Mouse (Mus musculus) lung, embryonic 16.5 days (tissue): ENCODE measurements around the gene Mapk8ip2. TPM values are rescaled to one million over a fixed set of nuclear protein-coding genes. Genes with fewer than 3 reads are reported as not detected.
A peak's percentile ranks its signal among the peaks of the same experiment; 100 is the strongest.
"Not testable (repeated sequence)": the region's sequence is repeated elsewhere in the genome, so short reads cannot be mapped to it uniquely, and the experiment has no call there.

Experiments
- ATAC-seq: fragments of 200-750 bp; cut with Nextera tagmentation; 2 replicates; pipeline ENCODE4 v1.8.0; 2017; ENCODE audit warnings: low read depth, mild to moderate bottlenecking, moderate library complexity
- H3K27ac ChIP-seq: fragments of 300-500 bp; sonication (generic); 2 replicates; pipeline ENCODE4 v1.5.1; 2014; ENCODE audit warnings: mild to moderate bottlenecking, control low read depth, low read length
- H3K27me3 ChIP-seq: fragments of 300-500 bp; sonication (generic); 2 replicates; pipeline ENCODE4 v1.6.1; 2014; ENCODE audit warnings: low read depth, low read length, mixed read lengths; ENCODE audit not compliant: control insufficient read depth, insufficient read depth
- H3K36me3 ChIP-seq: fragments of 300-500 bp; sonication (generic); 2 replicates; pipeline ENCODE4 v1.6.1; 2014; ENCODE audit warnings: low read length; ENCODE audit not compliant: control insufficient read depth, insufficient read depth
- H3K4me1 ChIP-seq: fragments of 300-500 bp; sonication (generic); replicated peaks from 2 replicates; pipeline ENCODE4 v1.6.1; 2014; ENCODE audit warnings: low read length, mixed read lengths; ENCODE audit not compliant: control insufficient read depth, insufficient read depth
- H3K4me2 ChIP-seq: fragments of 300-500 bp; sonication (generic); 2 replicates; pipeline ENCODE4 v1.6.1; 2014; ENCODE audit warnings: low read depth, low read length, control low read depth
- H3K4me3 ChIP-seq: fragments of 300-500 bp; sonication (generic); 2 replicates; pipeline ENCODE4 v1.5.1; 2014; ENCODE audit warnings: mild to moderate bottlenecking, low read length, control low read depth
- H3K9ac ChIP-seq: fragments of 300-500 bp; sonication (generic); 2 replicates; pipeline ENCODE4 v1.6.1; 2014; ENCODE audit warnings: low read length, control low read depth
- H3K9me3 ChIP-seq: fragments of 300-500 bp; sonication (generic); 2 replicates; pipeline ENCODE4 v1.6.1; 2016; ENCODE audit warnings: low read length; ENCODE audit not compliant: control insufficient read depth
- WGBS: fragments of 180-500 bp; shearing (Covaris S2); extraction: QIAGEN DNeasy Blood & Tissue Kit; methylation state at CpG from one replicate; pipeline ENCODE4 v1.1.7; 2014; 5-methylcytosine and 5-hydroxymethylcytosine counted together
- polyA plus RNA-seq: library from polyadenylated mRNA; unstranded; fragments of >200 nt; fragmentation: Nextera tagmentation; extraction: Ambion mirVana; gene quantifications from 2 replicates; pipeline ENCODE4 v1.2.1, GENCODE M21; 2015

Gene Mapk8ip2
- polyA plus RNA-seq, 1 experiment from 2014 or later = 0.50 TPM

DNA sequence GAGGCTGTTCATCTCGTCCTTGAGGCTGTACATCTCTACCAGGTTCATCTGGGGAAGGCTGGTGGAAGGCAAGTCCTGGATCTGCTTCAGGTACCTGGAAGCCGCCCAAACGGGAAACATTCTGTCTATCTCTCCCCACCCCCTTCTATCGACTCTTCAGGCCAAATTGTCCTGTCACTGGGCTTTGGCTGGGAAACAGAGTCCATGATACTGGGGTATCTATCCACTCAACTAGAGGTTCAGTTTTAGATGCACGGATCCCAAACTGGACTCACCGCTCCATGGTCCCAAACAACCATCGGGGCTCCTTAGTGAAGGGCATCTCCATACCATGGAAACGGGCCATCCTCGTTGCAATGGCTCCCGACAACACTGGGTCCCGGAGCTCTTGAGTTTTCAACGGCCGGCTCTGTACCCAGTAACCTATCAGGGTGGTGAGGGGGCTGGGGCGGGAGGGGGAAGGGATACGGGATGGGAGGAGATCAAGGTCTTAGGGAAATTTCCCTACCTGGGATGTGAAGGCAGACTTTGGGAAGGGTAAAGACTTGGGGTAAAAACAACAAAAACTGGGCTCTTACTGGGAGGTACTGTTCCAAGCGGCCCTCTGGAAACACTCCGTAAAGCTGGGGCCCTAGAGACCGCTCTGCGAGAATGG is 25.4 kb upstream of the Mapk8ip2 start:
- Histone ChIP-seq H3K27ac (no peak overlapping the region), H3K4me2 (peak overlapping the region; percentile 93), H3K9ac (peak overlapping the region; percentile 85; the same call in 1 of the 2 replicates), H3K36me3 (peaks cover 5% of the 10 kb centered on the region), H3K4me3 (peak overlapping the region; percentile 84), H3K27me3 (no peaks in the 10 kb centered on the region), H3K9me3 (no peaks in the 10 kb centered on the region), H3K4me1 (peaks cover 8% of the 10 kb centered on the region; the same call in 1 of the 2 replicates)
- 82% methylated on average over 19 of the region's 19 CpGs for WGBS
- no peak for ATAC-seq

DNA sequence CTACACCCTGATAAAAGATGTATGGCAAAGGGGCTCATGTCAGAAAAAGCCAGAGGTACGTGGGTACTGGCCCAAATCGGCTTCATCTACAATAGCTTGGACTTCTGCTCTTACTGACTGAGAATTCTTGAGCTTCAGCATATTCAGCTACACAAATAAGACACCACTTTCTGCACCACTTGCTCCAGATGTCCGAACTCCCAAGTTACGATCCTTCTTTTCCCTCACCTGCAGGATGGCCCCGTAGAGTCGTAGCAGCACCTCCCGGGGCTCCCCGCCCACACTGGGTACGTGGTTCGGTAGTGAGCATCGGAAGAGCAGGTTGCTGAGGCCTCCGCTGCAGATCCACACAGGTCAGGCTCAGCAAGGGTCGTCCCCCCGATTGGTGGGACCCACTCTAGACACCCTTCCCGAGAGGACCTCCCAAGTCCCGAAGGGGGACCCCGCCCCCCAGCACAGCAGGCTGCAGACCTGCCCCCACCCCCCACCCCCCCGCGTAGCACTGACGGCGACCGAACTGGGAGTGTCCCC is 24.8 kb upstream of the Mapk8ip2 start:
- ATAC-seq = peak; percentile 23

DNA sequence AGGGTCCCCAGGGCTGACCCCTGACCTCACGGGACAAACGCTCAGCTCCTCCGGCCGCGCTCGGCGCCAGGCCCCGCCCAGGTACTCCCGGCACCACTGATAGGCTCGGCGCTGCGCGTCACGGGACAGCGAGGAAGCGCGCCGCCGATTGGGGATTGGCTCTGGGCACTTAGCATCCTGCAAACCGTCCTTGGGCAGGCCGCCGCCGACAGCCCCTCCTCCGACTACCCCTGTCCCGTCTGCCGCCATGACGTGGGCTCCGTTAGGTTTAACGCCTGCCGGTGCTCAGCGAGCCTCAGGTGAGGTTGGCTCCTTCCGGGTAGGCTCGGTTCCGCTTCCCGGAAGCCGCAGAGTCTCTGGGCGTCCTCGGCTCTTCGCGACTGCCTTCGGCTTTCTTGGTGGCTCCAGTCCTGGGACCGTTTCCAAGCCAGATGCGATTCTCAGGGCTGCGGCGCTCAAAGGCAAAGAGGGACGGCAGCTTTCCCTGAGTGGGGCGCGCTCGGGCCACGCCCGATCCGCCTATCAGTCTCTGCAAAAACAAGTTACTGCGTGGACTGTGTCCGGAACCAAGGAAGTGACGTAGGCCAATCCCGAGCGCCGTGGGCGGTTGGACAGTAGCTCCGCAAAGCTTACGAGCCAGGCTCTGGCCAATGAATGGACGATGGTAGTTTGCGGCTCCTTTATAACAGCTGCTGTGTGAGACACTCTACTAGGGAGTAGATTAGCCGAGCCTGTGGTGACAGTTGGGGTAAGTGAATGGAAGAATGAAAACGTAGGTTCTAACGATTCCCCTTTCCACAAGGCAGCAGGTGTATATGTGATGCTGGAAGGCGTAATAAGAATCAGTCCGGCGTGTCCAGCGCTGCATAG is 24.1 kb upstream of the Mapk8ip2 start, which contains the start of the genes C730034F03Rik, Gm44502 and Chkb:
TSS of gene C730034F03Rik (plus strand) at position 238 of the 870 bp plus-strand sequence.
TSS of gene Gm44502 (minus strand) at position 345 of the 870 bp plus-strand sequence.
TSS of gene Chkb (minus strand) at position 557 of the 870 bp plus-strand sequence.
- H3K9me3 ChIP-seq = no peaks in the 10 kb centered on the region
- peak within 1 kb of the TSS; percentile 98 for H3K27ac ChIP-seq
- peaks cover 8% of the 10 kb centered on the region; the same call in 1 of the 2 replicates for H3K4me1 ChIP-seq
- peak; percentile 94 for ATAC-seq
- H3K4me3 ChIP-seq = peak within 1 kb of the TSS; percentile 84
- no peaks in the 10 kb centered on the region for H3K27me3 ChIP-seq
- peak within 1 kb of the TSS; percentile 85 for H3K9ac ChIP-seq
- H3K4me2 ChIP-seq = peak within 1 kb of the TSS; percentile 93
- WGBS = under 1% methylated on average over 69 of the region's 70 CpGs
- H3K36me3 ChIP-seq = peaks cover 5% of the 10 kb centered on the region

More for the DNA sequence above, 24.8 kb upstream of the Mapk8ip2 start:
- Histone ChIP-seq H3K27me3 (no peaks in the 10 kb centered on the region), H3K9me3 (no peaks in the 10 kb centered on the region), H3K4me2 (peak overlapping the region; percentile 93), H3K9ac (peak overlapping the region; percentile 85), H3K36me3 (peaks cover 5% of the 10 kb centered on the region), H3K4me3 (peak overlapping the region; percentile 84), H3K27ac (peak overlapping the region; percentile 98; the same call in 1 of the 2 replicates), H3K4me1 (peaks cover 8% of the 10 kb centered on the region; the same call in 1 of the 2 replicates)
- 3% methylated on average over 21 of the region's 22 CpGs for WGBS

DNA sequence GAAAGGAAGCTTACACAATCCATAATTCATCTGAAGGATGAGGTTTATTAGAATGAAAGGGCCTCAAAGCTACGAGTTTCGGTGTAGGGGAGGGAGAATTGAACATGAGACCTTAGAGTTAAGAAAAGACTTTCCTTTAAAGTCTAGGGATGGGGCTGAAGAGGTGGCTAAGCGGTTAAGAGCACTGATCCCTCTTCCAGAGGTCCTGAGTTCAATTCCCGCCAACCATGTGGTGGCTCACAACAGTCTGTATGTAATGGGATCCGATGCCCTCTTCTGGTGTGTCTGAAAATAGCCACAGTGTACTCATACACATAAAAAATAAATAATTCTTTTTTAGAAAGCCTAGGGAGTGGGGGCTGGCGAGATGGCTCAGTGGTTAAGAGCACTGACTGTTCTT is 23.4 kb upstream of the Mapk8ip2 start:
- H3K4me2 ChIP-seq = peak overlapping the region; percentile 93
- no peaks in the 10 kb centered on the region for H3K27me3 ChIP-seq
- H3K4me3 ChIP-seq = peak overlapping the region; percentile 84
- peak overlapping the region; percentile 85 for H3K9ac ChIP-seq
- ATAC-seq = no peak
- WGBS = 42% methylated on average over 6 of the region's 6 CpGs
- peaks cover 8% of the 10 kb centered on the region; the same call in 1 of the 2 replicates for H3K4me1 ChIP-seq
- H3K36me3 ChIP-seq = peaks cover 5% of the 10 kb centered on the region
- H3K27ac ChIP-seq = peak overlapping the region; percentile 98
- H3K9me3 ChIP-seq = no peaks in the 10 kb centered on the region

DNA sequence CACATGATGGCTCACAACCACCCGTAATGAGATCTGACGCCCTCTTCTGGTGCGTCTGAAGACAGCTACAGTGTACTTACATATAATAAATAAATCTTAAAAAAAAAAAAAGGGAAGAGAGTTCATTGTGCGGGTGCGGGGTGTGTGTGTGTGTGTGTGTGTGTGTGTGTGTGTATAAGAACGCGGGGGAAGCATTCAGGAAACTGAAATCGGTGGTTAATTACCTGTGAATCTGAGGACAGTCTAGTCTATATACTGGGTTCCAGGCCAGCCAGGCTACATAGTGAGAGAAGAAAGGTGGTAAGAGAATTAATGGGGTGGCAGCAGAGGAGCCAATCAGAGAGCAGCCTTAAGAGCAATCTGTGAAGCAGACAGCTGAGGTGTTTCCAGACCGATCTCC is 22.9 kb upstream of the Mapk8ip2 start:
- H3K27me3 ChIP-seq, H3K9ac ChIP-seq, H3K9me3 ChIP-seq, H3K4me3 ChIP-seq, H3K36me3 ChIP-seq, H3K4me2 ChIP-seq, H3K27ac ChIP-seq, ATAC-seq, H3K4me1 ChIP-seq: not testable (repeated sequence)
- 68% methylated on average over 9 of the region's 9 CpGs for WGBS

DNA sequence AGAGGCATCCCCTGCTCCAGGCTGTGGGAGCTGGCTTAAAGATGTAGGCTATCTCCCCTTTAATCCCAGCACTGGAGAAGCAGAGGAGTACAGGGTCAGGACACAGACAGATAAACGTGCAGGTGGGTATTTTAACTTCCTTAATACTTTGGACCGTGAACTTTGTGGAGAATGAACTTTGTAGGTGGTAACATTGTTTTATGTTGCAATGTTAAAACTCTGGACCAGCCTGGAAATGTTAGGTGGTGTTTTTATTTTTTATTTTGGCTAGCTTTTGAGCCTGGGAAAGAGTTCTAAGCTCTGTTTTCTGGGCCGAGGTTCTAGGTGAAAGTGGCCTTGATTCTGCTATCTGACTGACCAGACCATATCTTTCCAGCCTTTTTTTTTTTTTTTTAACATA is 22.4 kb upstream of the Mapk8ip2 start:
- Histone ChIP-seq H3K4me1 (peaks cover 8% of the 10 kb centered on the region; the same call in 1 of the 2 replicates), H3K4me2 (no peak overlapping the region), H3K36me3 (peaks cover 4% of the 10 kb centered on the region), H3K4me3 (no peak overlapping the region), H3K27me3 (no peaks in the 10 kb centered on the region), H3K27ac (no peak overlapping the region), H3K9ac (no peak overlapping the region), H3K9me3 (no peaks in the 10 kb centered on the region)
- ATAC-seq = no peak
- WGBS = 83% methylated on average over 3 of the region's 3 CpGs

DNA sequence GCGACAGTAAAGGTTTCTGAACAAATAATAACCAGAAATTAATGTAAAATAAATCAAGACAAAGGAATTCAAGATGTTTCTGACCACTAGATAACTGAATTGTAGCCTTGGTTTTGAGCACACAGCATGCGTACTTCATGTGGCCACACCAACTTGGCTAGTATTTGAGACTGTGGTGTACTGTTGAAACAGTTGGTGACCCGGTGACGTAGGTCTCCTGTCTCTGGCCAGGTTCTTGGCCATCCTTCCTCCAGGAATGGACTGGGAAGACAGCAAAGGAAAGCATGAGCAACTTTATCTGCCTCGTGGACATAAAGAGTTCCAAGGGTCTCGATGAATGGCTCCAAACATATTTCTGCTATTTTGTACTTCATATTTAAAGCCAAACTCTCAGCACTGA is 21.9 kb upstream of the Mapk8ip2 start:
- no peak overlapping the region for H3K4me2 ChIP-seq
- H3K9me3 ChIP-seq = no peaks in the 10 kb centered on the region
- no peak overlapping the region for H3K27ac ChIP-seq
- no peaks in the 10 kb centered on the region for H3K27me3 ChIP-seq
- H3K4me3 ChIP-seq = no peak overlapping the region
- 88% methylated on average over 6 of the region's 6 CpGs for WGBS
- peaks cover 8% of the 10 kb centered on the region; the same call in 1 of the 2 replicates for H3K4me1 ChIP-seq
- no peak overlapping the region for H3K9ac ChIP-seq
- peaks cover 2% of the 10 kb centered on the region; the same call in 1 of the 2 replicates for H3K36me3 ChIP-seq
- no peak for ATAC-seq

DNA sequence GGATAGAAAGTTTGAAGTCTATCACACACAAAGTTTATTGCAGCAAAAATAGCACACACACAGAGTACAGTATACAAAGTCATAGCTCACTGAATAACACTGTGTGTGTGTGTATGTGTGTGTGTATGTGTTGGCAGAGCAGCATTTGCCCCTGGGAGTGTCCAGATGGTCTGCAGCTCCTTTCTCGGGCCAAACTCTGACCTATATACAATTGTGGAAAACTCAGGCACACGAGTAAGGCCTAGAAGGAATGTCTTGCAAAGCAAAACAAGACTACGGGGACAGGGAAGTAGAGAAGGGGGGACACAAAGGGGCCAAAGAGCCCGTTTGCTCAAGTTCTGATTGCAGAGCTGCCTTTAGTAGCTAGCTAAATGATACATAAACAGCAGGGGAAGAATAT is 20.8 kb upstream of the Mapk8ip2 start:
- Histone ChIP-seq H3K4me1 (peaks cover 8% of the 10 kb centered on the region; the same call in 1 of the 2 replicates), H3K4me2 (no peak overlapping the region), H3K9ac (no peak overlapping the region), H3K27me3 (no peaks in the 10 kb centered on the region), H3K4me3 (no peak overlapping the region), H3K27ac (no peak overlapping the region), H3K36me3 (no peaks in the 10 kb centered on the region), H3K9me3 (no peaks in the 10 kb centered on the region)
- WGBS = 68% methylated on average over 4 of the region's 4 CpGs
- no peak for ATAC-seq

DNA sequence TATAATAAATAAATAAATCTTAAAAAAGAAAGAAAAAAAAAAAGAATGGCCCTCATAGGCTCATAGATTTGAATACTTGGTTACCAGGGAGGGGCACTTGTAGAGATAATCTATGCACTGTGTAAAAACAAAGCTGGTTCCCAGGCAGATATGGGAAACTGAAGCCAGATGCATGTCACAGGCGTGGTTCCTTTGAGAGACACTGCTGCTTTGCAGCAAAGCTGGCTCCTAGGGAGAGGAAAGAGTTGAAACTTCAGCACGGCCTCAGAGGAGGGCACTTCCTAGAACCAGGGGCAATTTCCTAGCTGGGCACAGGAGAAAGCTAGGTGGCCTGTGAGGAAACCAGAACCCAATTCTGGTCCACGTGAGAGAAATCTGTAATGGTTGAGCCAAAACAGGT is 19.6 kb upstream of the Mapk8ip2 start:
- no peak for ATAC-seq
- Histone ChIP-seq H3K27ac (no peak overlapping the region), H3K27me3 (no peaks in the 10 kb centered on the region), H3K4me2 (no peak overlapping the region), H3K9me3 (no peaks in the 10 kb centered on the region), H3K4me3 (no peak overlapping the region), H3K36me3 (no peaks in the 10 kb centered on the region), H3K9ac (no peak overlapping the region), H3K4me1 (0 out of 2 replicates have a peak, but pooled peaks cover 4% of the 10 kb centered on the region)
- WGBS = 83% methylated on average over 3 of the region's 3 CpGs
